9 mouse cellular contexts compared by ENCODE assay signal in genomic region chr7:16760292-16760691, GRCm38 (mm10). TPM values are rescaled to one million over a fixed set of nuclear protein-coding genes. Genes with fewer than 3 reads are reported as not detected.
DNase-seq lines count a peak whose midpoint lies in the region; ATAC-seq and TF ChIP-seq lines count a peak whose summit lies in the region.
"Had no signal": no experiment of that assay in that cellular context is flagged by ENCODE, and none has a peak within 500 bp of the region (broad histone marks: within the 10 kb centered on the region; RNA-seq: fewer than 3 reads in every experiment).

No protein-coding gene starts in this region.

- TF ChIP-seq CTCF in forebrain, postnatal 0 days (IDR thresholded peaks at IDR 0.05; ENCODE audit: low read depth), result no peak

- no peak for ATAC-seq in forebrain, postnatal 0 days
- ATAC-seq in midbrain, embryonic 15.5 days (replicated peaks), result no peak

- no peaks in the 10 kb centered on the region for H3K36me3 ChIP-seq in splenic B cell, adult 2 months (ENCODE audit: control insufficient read depth, insufficient read depth, low read length, poor library complexity, severe bottlenecking)
- no peaks in the 10 kb centered on the region for H3K36me3 ChIP-seq in forebrain, postnatal 0 days (ENCODE audit: insufficient read depth)
- H3K36me3 ChIP-seq in midbrain, embryonic 15.5 days (replicated peaks), result no peaks in the 10 kb centered on the region

- no peaks in the 10 kb centered on the region for H3K9me3 ChIP-seq in forebrain, postnatal 0 days (ENCODE audit: low read length)
- H3K9me3 ChIP-seq in midbrain, embryonic 15.5 days, result no peaks in the 10 kb centered on the region

- no peaks in the 10 kb centered on the region for H3K4me1 ChIP-seq in forebrain, postnatal 0 days (ENCODE audit: insufficient read depth)
- peaks cover 6% of the 10 kb centered on the region; the same call in 1 of the 2 replicates for H3K4me1 ChIP-seq in midbrain, embryonic 15.5 days

- no peaks in the 10 kb centered on the region for H3K27me3 ChIP-seq in splenic B cell, adult 2 months (ENCODE audit: control insufficient read depth, insufficient read depth, low read length, poor library complexity, severe bottlenecking)
- H3K27me3 ChIP-seq in forebrain, postnatal 0 days (ENCODE audit: insufficient read depth, low read length), result no peaks in the 10 kb centered on the region
- no peaks in the 10 kb centered on the region for H3K27me3 ChIP-seq in midbrain, embryonic 15.5 days (replicated peaks)

- no peak overlapping the region for H3K27ac ChIP-seq in forebrain, postnatal 0 days (ENCODE audit: low read depth, low read length)
- no peak overlapping the region for H3K27ac ChIP-seq in midbrain, embryonic 15.5 days
- H3K27ac ChIP-seq: macrophage had no signal

- intact Hi-C loops in gastrocnemius, postnatal 36 days (cut with DNase I), result loop anchor here (2.0 kb wide), 1 partner anchor 21 kb away; the partner anchor contains the start of gene Slc1a5

- 30% methylated on average over 8 of the region's 8 CpGs for WGBS in forebrain, postnatal 0 days
- WGBS in midbrain, embryonic 15.5 days, result 34% methylated on average over 8 of the region's 8 CpGs

- H3K4me3 ChIP-seq in forebrain, postnatal 0 days (ENCODE audit: low read depth, low read length), result no peak overlapping the region
- H3K4me3 ChIP-seq in midbrain, embryonic 15.5 days, result no peak overlapping the region

- H3K4me2 ChIP-seq in forebrain, postnatal 0 days (ENCODE audit: low read depth), result no peak overlapping the region
- H3K4me2 ChIP-seq in midbrain, embryonic 15.5 days, result no peak overlapping the region

- H3K9ac ChIP-seq in forebrain, postnatal 0 days, result no peak overlapping the region
- no peak overlapping the region for H3K9ac ChIP-seq in midbrain, embryonic 15.5 days

- peak; percentile 61 for DNase-seq in urinary bladder, postnatal 14 days (ENCODE audit: low spot score)
- no peak for DNase-seq in urinary bladder, postnatal 10 days (ENCODE audit: low spot score)
- peak; percentile 39 to 63 for DNase-seq in gastrocnemius, postnatal 36 days
- DNase-seq in kidney, postnatal 14 days, result peak; percentile 67
- DNase-seq in splenic B cell, adult 2 months (ENCODE audit: low read depth, low spot score), result peak; percentile 72
- no peak for DNase-seq in right cerebral cortex, postnatal 36 days (ENCODE audit: low spot score in 2 of 2)
- DNase-seq in forebrain, postnatal 0 days, result no peak

RNA-seq across cellular contexts. Expression of gene Slc1a5, which starts 20.8 kb away (rescaled TPM):
- total RNA-seq in gastrocnemius, postnatal 36 days (2021), result 10 to 100 TPM; 15.2 to 18.6 TPM
- total RNA-seq in forebrain, postnatal 0 days (2014; rRNA removed), result 6.3 and 9.3 TPM in 2 replicates
- 7.2 and 7.5 TPM in 2 replicates for polyA plus RNA-seq in forebrain, postnatal 0 days (2015; fragmentation: Nextera tagmentation; extraction: Ambion mirVana)
- polyA plus RNA-seq in midbrain, embryonic 15.5 days (2015; fragmentation: Nextera tagmentation; extraction: Ambion mirVana), result 12.4 and 14.3 TPM in 2 replicates

RNA-seq across cellular contexts. Expression of gene Ap2s1, which starts 22.1 kb away (rescaled TPM):
- 10 to 100 TPM; 48.5 to 50.9 TPM for total RNA-seq in gastrocnemius, postnatal 36 days (2021)
- total RNA-seq in forebrain, postnatal 0 days (2014; rRNA removed), result 519 and 565 TPM in 2 replicates
- polyA plus RNA-seq in forebrain, postnatal 0 days (2015; fragmentation: Nextera tagmentation; extraction: Ambion mirVana), result 566 and 578 TPM in 2 replicates
- polyA plus RNA-seq in midbrain, embryonic 15.5 days (2015; fragmentation: Nextera tagmentation; extraction: Ambion mirVana), result 452 and 465 TPM in 2 replicates

RNA-seq across cellular contexts. Expression of gene Ceacam9, which starts 38.6 kb away (rescaled TPM):
- not detected for total RNA-seq in gastrocnemius, postnatal 36 days (2021)
- not detected in 2 replicates for total RNA-seq in forebrain, postnatal 0 days (2014; rRNA removed)
- 0.13 and 0.18 TPM in 2 replicates for polyA plus RNA-seq in forebrain, postnatal 0 days (2015; fragmentation: Nextera tagmentation; extraction: Ambion mirVana)
- polyA plus RNA-seq in midbrain, embryonic 15.5 days (2015; fragmentation: Nextera tagmentation; extraction: Ambion mirVana), result 0.17 and 0.19 TPM in 2 replicates
- polyA plus RNA-seq: macrophage had no signal

RNA-seq across cellular contexts. Expression of gene Strn4, which starts 55.4 kb away (rescaled TPM):
- 10 to 100 TPM; 13.9 to 14.7 TPM for total RNA-seq in gastrocnemius, postnatal 36 days (2021)
- total RNA-seq in forebrain, postnatal 0 days (2014; rRNA removed), result 240 and 243 TPM in 2 replicates
- 168 and 169 TPM in 2 replicates for polyA plus RNA-seq in forebrain, postnatal 0 days (2015; fragmentation: Nextera tagmentation; extraction: Ambion mirVana)
- 205 and 227 TPM in 2 replicates for polyA plus RNA-seq in midbrain, embryonic 15.5 days (2015; fragmentation: Nextera tagmentation; extraction: Ambion mirVana)

RNA-seq across cellular contexts. Expression of gene Fkrp, which starts 56.2 kb away (rescaled TPM):
- 10 to 100 TPM; 45.3 to 50.1 TPM for total RNA-seq in gastrocnemius, postnatal 36 days (2021)
- 40.0 and 54.6 TPM in 2 replicates for total RNA-seq in forebrain, postnatal 0 days (2014; rRNA removed)
- 31.7 and 37.8 TPM in 2 replicates for polyA plus RNA-seq in forebrain, postnatal 0 days (2015; fragmentation: Nextera tagmentation; extraction: Ambion mirVana)
- 51.9 and 55.1 TPM in 2 replicates for polyA plus RNA-seq in midbrain, embryonic 15.5 days (2015; fragmentation: Nextera tagmentation; extraction: Ambion mirVana)

Comparison
In these comparisons a context has a peak if more than half of its experiments do, and no peak if none do; other contexts are left out.
1. DNase-seq: peak in urinary bladder, postnatal 14 days (single experiment), gastrocnemius, postnatal 36 days (2 of 2), kidney, postnatal 14 days (single experiment) and splenic B cell, adult 2 months (single experiment); none in urinary bladder, postnatal 10 days (single experiment), right cerebral cortex, postnatal 36 days (0 of 2) and forebrain, postnatal 0 days (single experiment).
2. RNA of gene Ap2s1, which starts 22.1 kb away (total RNA-seq): 519 to 565 TPM in forebrain, postnatal 0 days; 48.5 to 50.9 TPM in gastrocnemius, postnatal 36 days; every median in the first group is over 10 times any median in the second.